Mouse (Mus musculus) left cerebral cortex, adult 2 months (tissue): ENCODE data around the gene Golga4. TPM values are rescaled to one million over a fixed set of nuclear protein-coding genes. Genes with fewer than 3 reads are reported as not detected.

ENCODE experiments used
- DNase-seq, 2 experiments: peaks; one replicate each; pipeline ENCODE4 v3.0.0; 2021 to 2022; ENCODE audit warnings: low spot score in 2 of 2, mixed read lengths in 1 of 2; ENCODE audit errors: extremely low spot score in 1 of 2
- H3K27ac ChIP-seq: fragments of 200-600 bp; 2 replicates; pipeline ENCODE4 v1.8.1; 2022
- H3K4me3 ChIP-seq: fragments of 200-600 bp; 2 replicates; pipeline ENCODE4 v1.8.1; 2022
- CTCF ChIP-seq: fragments of 200-600 bp; IDR thresholded peaks from 2 replicates; pipeline ENCODE4 v1.8.1; 2022; ENCODE audit warnings: antibody characterized with exemption, mild to moderate bottlenecking, moderate library complexity
- intact Hi-C: fragments of 180-260 bp; cut with DNase I; formaldehyde crosslinking; loops from one replicate; pipeline ENCODE4 v1.15.1; 2025
- total RNA-seq, 2 experiments: library from RNA; stranded (reverse); gene quantifications; 2 replicates each; pipeline ENCODE4 v1.2.3; 2021

Gene Golga4
- total RNA-seq, 2 experiments from 2014 or later = 108 to 110 TPM

DNA sequence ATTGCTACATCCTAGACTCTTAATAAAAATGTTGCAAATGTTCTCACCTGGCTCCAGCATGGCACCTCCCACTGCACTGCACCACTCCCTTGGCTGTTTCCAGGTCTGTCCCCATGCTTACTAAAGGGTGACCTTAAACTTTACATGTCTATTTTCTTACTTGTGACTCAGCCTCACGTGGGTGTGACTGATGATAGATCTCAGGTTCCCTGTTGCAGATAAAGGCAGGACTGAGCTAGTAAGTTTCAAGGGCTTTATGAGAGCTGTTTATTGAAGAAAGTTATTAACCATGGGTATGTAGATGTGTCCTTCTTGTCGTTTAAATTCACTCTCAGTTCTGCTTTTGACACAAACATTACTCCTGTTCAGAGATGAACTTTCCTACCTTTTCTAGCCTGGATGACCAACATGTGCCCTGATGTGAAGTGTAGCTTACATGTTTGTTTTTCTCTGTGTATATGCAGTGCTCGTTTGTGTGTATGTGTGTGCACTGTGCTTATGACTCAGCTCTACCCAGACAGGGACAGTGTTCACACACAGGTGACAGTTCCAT lies 6.7 kb downstream of the Golga4 start:
- Histone ChIP-seq H3K4me3 (no peak overlapping the region), H3K27ac (no peak overlapping the region)
- intact Hi-C loops = no loop called here
- DNase-seq = no peak
- TF ChIP-seq CTCF = no peak

DNA sequence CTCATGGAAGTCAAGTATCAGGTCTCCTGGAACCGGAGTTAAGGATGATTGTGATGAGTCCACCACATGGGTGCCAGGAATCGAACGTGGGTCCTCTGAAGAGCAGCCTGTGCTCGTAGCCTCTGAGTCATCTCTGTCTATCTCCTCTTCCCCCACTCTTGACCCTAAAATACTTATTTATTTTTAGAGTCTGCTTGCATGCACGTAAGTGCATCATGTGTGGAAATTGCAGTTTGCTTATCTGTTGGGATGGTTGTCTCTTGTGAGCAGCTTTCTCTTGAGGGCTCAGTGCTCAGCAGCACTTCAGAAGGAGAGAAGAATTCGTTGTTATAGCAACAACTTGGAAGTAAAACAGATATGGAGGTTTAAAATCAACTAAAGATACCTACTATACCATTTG lies 9.4 kb downstream of the Golga4 start:
- no peak for TF ChIP-seq CTCF
- Histone ChIP-seq H3K27ac (no peak overlapping the region), H3K4me3 (no peak overlapping the region)
- no peak for DNase-seq
- intact Hi-C loops = no loop called here

DNA sequence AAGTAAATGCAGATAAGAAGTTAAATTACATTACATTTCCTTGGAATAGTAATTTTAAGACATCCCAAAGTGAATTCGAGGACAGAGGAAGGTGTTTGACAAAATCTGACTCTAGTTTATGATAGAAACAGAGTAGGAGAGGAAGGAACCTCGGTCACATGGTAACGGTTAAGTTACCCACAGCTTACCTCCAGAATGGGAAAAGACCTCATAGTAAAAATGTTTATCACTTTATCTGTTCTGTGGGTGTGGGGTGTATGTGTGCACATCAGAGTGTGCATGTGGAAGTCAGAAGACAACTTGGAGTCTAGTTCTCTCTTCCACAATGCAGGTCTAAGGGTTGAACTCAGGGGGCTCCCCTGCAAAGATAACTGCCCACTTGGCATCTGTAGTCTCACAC lies 10.1 kb downstream of the Golga4 start:
- H3K27ac ChIP-seq = no peak overlapping the region
- no peak overlapping the region for H3K4me3 ChIP-seq
- intact Hi-C loops = no loop called here
- no peak for TF ChIP-seq CTCF
- DNase-seq = no peak

DNA sequence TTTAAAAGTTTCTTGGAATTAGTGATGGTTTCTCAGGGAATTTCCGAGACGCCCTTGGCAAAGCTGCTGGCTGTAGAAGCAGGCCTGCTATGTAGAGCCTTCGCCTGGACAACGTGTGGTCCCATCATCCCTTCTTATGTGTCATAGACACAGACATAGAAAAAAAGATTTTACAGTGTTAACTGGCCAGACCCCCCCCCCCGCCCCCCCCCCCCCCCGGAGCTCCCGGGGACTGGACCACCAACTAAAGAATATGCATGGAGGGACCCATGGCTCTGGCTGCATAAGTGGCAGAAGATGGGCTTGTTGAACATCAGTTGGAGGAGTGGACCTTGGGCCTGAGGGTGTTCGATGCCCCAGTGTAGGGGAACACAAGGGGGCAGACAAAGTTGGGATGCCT lies 11.6 kb downstream of the Golga4 start:
- no peak overlapping the region for H3K4me3 ChIP-seq
- intact Hi-C loops = no loop called here
- TF ChIP-seq CTCF = no peak
- DNase-seq = no peak
- no peak overlapping the region for H3K27ac ChIP-seq

DNA sequence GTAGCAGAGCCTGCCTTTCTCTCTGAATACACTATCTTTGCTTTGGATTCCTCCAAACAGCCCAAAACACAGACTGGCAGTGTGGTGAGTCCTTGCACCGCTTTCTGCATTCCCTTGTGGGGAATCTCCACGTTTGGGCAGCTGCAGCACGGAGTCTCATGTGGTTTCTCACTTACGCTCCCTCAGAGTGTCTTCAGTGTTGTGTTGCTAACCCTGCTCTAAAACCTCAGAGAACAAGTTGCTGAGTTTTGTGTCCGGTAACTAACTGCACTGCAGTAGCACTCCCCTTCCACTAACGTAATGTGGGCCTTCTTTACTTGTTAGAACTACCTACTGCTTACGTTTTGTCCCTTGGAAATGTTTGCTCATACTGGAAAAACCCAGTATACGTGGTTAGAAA lies 13.0 kb downstream of the Golga4 start:
- Histone ChIP-seq H3K4me3 (no peak overlapping the region), H3K27ac (no peak overlapping the region)
- no peak for DNase-seq
- no peak for TF ChIP-seq CTCF
- intact Hi-C loops = no loop called here

DNA sequence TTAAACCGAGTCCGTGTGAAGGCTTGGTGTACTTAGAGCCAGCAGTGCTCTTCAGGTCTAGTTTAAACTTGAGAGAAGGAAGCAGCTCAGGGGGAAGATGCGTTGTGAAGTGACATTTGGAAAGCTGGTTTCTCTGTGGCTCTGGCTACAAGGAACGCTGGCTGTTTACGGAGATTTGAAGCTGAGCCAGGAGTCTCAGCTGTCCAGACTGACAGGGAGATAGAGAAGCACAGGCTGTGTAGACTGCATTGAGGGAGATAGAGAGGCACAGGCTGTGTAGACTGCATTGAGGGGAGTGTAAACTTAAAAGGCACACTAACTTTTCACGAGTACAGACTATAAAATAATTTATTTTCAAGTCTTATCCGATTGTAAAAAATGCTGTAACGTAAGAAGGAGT lies 13.9 kb downstream of the Golga4 start:
- intact Hi-C loops = no loop called here
- DNase-seq = no peak
- TF ChIP-seq CTCF = no peak
- no peak overlapping the region for H3K27ac ChIP-seq
- no peak overlapping the region for H3K4me3 ChIP-seq

DNA sequence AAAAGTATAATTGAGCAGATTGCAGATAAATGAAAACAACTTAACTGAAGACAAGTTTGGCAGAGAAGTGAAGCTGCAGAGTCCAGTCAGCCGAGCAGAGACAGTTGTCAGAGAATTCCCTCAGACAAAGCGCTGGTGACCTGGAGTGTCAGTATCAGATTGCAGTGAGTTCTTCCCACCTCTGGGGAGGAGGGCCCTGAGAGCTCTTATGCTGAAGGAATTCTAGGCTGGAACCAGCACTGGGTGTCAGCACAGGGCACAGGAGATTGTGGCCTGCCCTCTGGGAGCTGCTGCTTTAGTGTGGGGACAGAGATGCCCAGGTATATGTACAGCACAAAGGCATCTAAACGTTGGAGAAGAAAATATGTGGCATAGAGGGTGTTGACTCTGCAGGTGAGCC lies 14.8 kb downstream of the Golga4 start:
- TF ChIP-seq CTCF = no peak
- intact Hi-C loops = no loop called here

DNA sequence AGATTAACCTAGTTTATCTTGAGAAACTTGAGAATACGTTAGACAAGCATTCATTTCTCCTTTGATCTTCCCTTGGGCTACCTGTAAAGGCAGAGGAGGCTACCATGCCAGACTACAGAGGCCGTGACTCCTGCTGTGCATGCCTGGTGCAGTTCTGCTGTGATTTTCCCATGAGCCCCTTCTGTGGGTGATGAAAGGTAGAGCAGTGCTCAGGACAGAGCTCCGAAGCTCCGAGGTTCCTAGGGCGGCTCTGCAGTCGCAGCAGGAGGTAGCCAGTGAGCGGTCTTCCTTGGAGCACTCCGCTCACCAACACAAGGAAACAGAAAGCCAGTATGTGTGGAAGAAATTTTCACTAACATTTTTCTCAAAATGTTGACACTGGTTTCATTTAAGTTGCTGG lies 15.6 kb downstream of the Golga4 start:
- no peak for TF ChIP-seq CTCF
- intact Hi-C loops = no loop called here

More for the DNA sequence above, 14.8 kb downstream of the Golga4 start:
- no peak overlapping the region for H3K27ac ChIP-seq
- DNase-seq = no peak
- no peak overlapping the region for H3K4me3 ChIP-seq

DNA sequence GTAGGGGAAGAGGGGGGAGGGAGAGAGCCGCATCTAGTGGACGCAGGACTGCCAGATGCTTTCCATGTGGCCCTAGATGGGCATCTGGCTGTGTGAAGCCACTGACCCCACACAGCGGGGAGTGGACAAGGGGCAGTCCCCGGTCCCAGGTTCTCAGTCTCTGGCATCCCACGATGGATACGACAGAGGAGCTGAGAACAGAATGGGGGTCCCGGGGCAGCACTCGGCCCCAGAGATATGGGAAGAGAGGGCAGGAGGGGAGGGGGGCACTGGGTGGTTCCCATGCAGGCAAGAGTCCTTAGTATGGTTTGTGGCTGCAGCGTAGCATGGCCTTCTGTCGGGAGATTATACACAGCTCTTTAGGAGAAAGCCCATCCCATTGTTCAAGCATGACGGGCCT lies 17.7 kb downstream of the Golga4 start:
- DNase-seq = no peak
- intact Hi-C loops = no loop called here
- no peak overlapping the region for H3K27ac ChIP-seq
- TF ChIP-seq CTCF = no peak
- no peak overlapping the region for H3K4me3 ChIP-seq

More for the DNA sequence above, 15.6 kb downstream of the Golga4 start:
- no peak overlapping the region for H3K27ac ChIP-seq
- DNase-seq = no peak
- H3K4me3 ChIP-seq = no peak overlapping the region

DNA sequence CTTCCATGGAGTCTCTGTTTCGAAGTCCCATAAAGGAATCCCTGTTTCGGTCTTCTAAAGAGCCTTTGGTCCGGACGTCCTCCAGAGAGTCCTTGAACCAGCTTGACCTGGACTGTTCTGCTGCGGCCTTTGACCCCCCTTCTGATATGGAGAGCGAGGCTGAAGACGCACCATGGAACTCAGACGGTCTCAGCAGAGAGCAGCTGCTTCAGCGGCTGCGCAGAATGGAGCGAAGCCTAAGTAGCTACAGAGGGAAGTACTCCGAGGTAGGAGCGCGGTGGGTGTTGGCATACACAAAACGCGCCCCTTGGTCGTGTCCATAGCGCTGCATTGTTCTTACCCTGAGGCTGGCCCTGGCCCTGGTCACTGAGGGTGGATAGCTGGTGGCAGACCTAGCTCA lies 21.0 kb downstream of the Golga4 start:
- no peak for DNase-seq
- intact Hi-C loops = no loop called here
- no peak overlapping the region for H3K27ac ChIP-seq
- no peak overlapping the region for H3K4me3 ChIP-seq
- no peak for TF ChIP-seq CTCF

DNA sequence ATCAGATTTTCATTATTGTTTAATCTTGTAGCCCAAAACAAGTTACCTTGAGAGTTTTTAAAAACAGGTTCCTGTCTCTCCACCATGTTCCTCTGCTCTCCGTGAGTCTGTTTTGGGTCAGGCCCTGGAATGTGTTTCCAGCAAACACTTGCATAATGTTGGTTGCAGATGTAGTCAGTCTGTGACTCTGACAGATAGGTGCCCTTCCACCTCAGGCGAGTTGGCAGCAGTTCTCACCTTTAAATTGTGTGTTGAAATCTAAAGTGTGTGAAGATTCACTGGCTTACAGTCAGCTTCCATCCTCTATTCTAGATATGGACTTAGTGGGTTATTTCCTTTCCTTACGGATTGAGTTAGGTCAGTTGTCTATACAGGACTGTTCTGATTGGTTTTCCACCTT lies 23.7 kb downstream of the Golga4 start:
- Histone ChIP-seq H3K4me3 (no peak overlapping the region), H3K27ac (no peak overlapping the region)
- intact Hi-C loops = no loop called here
- TF ChIP-seq CTCF = no peak
- no peak for DNase-seq

DNA sequence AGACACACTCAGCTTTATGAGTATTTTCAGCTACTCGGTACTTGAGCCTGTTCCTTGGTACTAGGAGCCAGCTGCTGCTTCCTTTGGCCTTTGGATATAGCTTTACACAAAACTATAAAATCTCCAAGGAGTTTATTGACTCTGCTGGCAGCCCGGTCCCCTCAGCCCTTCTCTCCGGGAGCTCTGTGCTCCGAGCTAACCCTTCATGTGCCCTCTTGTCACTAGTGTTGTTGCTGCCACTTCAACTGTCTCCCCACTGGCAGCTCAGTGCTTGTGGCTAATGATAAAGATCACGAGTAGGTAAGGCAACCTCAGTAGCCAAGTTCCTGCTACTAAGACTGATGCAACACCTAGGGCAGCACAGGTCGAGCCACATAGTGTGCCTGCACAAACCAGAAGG lies 24.6 kb downstream of the Golga4 start:
- Histone ChIP-seq H3K27ac (no peak overlapping the region), H3K4me3 (no peak overlapping the region)
- intact Hi-C loops = no loop called here
- no peak for DNase-seq
- TF ChIP-seq CTCF = no peak

DNA sequence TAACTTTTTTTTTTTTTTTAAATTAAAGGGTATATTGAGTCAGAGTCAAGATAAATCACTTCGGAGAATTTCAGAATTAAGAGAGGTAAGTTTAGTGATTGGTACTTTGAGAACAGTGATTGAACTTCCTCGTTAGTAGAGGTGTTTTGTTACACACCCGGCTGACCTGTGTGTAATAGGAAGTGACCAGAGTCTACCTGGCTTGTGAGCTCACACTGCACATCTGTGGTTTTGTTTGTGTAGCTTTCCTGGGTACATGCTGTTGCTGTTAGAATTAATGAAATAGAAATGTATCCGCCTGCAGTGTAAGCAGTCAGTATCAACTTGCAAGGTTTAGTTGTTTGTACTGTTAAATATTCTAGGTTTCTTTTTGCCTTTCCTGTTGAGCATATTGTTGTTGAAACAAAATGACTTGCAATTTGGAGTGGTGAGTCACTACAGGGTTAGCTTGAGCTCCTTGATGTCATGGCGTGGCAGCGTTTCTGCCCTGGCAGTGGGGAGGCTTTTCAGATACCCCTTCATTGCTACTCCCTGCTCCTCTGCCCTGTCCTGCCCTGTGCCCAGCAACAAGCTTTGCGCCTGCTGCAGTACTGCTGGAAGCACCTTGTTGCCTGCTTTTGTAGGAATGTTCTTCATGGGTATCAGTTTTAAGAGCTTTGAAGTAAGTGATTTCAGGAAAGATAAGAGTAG lies 26.6 kb downstream of the Golga4 start:
- Histone ChIP-seq H3K4me3 (no peak overlapping the region), H3K27ac (no peak overlapping the region)
- intact Hi-C loops = no loop called here
- no peak for DNase-seq
- TF ChIP-seq CTCF = no peak
